Mouse (Mus musculus) heart, embryonic 13.5 days (tissue): Measurements from ENCODE around the gene Phf7. TPM values are rescaled to one million over a fixed set of nuclear protein-coding genes. Genes with fewer than 3 reads are reported as not detected.

Experiments
- ATAC-seq: fragments of 200-750 bp; cut with Nextera tagmentation; 2 replicates; pipeline ENCODE4 v1.8.0; 2017; ENCODE audit warnings: moderate TSS enrichment; ENCODE audit not compliant: insufficient number of reproducible peaks, low FRiP score, low TSS enrichment; ENCODE audit errors: extremely low read depth
- H3K27ac ChIP-seq: fragments of 300-500 bp; sonication (generic); replicated peaks from 2 replicates; pipeline ENCODE4 v1.5.1; 2015; ENCODE audit warnings: moderate library complexity, mild to moderate bottlenecking, inconsistent platforms
- H3K27me3 ChIP-seq: fragments of 300-500 bp; sonication (generic); replicated peaks from 2 replicates; pipeline ENCODE4 v1.6.1; 2015; ENCODE audit warnings: mild to moderate bottlenecking, inconsistent platforms
- H3K36me3 ChIP-seq: fragments of 300-500 bp; sonication (generic); 2 replicates; pipeline ENCODE4 v1.6.1; 2015; ENCODE audit warnings: mild to moderate bottlenecking, inconsistent platforms
- H3K4me1 ChIP-seq: fragments of 300-500 bp; sonication (generic); 2 replicates; pipeline ENCODE4 v1.6.1; 2015; ENCODE audit warnings: inconsistent platforms
- H3K4me2 ChIP-seq: fragments of 300-500 bp; sonication (generic); 2 replicates; pipeline ENCODE4 v1.6.1; 2015; ENCODE audit warnings: inconsistent platforms, mild to moderate bottlenecking, moderate library complexity
- H3K4me3 ChIP-seq: fragments of 300-500 bp; sonication (generic); 2 replicates; pipeline ENCODE4 v1.5.1; 2015; ENCODE audit warnings: moderate library complexity, mild to moderate bottlenecking, inconsistent platforms
- H3K9ac ChIP-seq: fragments of 300-500 bp; sonication (generic); 2 replicates; pipeline ENCODE4 v1.6.1; 2015; ENCODE audit warnings: inconsistent platforms, mild to moderate bottlenecking, moderate library complexity
- H3K9me3 ChIP-seq: fragments of 300-500 bp; sonication (generic); 2 replicates; pipeline ENCODE4 v1.6.1; 2016; ENCODE audit warnings: inconsistent platforms
- WGBS: fragments of 180-500 bp; shearing (Covaris S2); methylation state at CpG from one replicate; pipeline ENCODE4 v1.1.7; 2015; ENCODE audit warnings: mixed read lengths; 5-methylcytosine and 5-hydroxymethylcytosine counted together
- polyA plus RNA-seq: library from polyadenylated mRNA; unstranded; fragments of >200 nt; fragmentation: Nextera tagmentation; extraction: Ambion mirVana; gene quantifications from 2 replicates; pipeline ENCODE4 v1.2.1, GENCODE M21; 2015

The Phf7 gene
- polyA plus RNA-seq, 1 experiment from 2014 or later: 7.8 TPM

DNA sequence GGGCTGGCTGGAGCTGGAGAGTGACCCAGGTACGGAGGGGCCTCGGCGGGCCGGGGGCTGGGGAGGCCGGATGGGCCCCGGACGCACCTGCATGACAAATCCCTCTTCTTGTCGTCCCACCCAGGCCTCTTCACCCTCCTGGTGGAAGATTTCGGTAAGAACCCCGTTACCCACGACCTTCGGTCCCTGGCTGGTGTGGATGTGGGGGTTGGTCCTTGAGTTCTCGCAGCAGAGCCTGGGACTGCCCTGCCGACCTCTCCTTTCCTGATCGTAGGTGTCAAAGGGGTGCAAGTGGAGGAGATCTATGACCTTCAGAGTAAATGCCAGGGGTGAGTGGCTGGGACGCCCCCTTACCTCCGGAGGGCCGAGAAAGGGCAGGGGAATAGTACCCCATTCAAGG is 509 bp upstream of the Phf7 start:
- 2% methylated on average over 15 of the region's 18 CpGs for WGBS
- Histone ChIP-seq H3K9ac (peak overlapping the region; percentile 94), H3K9me3 (no peaks in the 10 kb centered on the region), H3K36me3 (peaks cover 43% of the 10 kb centered on the region), H3K4me2 (peak overlapping the region; percentile 87), H3K4me3 (peak overlapping the region; percentile 71), H3K27me3 (no peaks in the 10 kb centered on the region), H3K27ac (peak overlapping the region; percentile 95), H3K4me1 (peaks cover 27% of the 10 kb centered on the region)
- no peak for ATAC-seq

DNA sequence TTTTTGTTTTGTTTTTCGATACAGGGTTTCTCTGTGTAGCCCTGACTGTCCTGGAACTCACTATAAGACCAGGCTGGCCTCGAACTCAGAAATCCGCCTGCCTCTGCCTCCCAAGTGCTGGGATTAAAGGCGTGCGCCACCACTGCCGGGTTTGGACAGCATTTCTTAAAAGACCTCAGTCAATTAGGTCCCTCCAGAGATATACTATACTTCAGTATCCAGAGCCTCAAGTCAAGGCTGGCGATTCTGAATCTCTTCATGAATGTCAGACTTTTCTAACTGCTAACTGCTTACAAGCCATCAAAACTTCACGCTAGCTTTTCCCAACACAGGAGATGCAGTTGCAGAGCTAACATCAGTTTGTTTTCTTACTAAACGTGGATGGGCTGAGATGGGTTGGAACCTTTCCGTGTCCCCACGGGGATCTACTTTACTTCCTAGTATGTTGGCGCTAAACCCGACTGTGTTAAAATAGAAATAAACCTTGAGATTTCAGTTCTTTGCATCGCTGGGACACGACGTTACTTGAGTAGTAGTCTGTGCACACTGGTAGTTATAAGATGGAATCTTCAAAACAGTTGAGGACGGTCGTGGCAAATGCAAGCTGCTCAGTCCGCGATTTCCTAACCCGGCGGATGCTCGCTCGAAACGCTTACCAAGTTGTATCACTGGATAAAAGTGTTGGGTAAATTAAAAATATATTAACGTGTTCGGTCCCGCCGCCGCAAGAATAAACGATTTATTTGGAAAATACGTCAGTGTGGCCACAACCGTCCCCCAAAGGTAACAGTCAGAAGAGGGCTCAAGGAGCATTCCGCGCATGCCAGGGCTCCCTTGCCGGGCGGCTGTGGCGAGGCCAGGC is 664 bp downstream of the Phf7 start:
- ATAC-seq: peak; percentile 65
- Histone ChIP-seq H3K4me2 (peak overlapping the region; percentile 70), H3K9ac (peak overlapping the region; percentile 89)

DNA sequence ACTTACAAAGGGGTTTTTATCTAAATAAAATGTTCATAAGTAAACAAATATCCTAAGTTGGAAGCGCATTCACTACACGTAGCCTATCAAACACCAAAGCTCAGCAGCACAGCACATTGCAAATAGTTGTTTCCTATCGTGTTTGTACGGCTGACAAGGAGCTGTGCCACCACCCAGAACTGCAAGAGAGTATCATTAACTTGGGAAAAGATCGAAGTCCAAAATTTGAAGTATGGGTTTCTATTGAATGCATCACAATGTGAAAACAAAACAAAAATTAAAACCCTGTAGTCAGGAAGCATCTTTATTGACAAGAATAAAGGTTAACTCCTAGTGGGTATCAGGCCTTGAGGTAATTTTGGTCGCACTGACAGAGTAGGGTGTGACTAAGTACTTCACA is 2.7 kb downstream of the Phf7 start:
- no peak overlapping the region for H3K4me2 ChIP-seq
- peaks cover 38% of the 10 kb centered on the region for H3K4me1 ChIP-seq
- no peak overlapping the region for H3K9ac ChIP-seq
- peaks cover 10% of the 10 kb centered on the region for H3K36me3 ChIP-seq
- ATAC-seq: no peak
- H3K27me3 ChIP-seq: no peaks in the 10 kb centered on the region
- no peaks in the 10 kb centered on the region for H3K9me3 ChIP-seq
- H3K27ac ChIP-seq: no peak overlapping the region
- WGBS: 87% methylated on average over 6 of the region's 6 CpGs
- H3K4me3 ChIP-seq: no peak overlapping the region

More for the DNA sequence above, 664 bp downstream of the Phf7 start:
- H3K27ac ChIP-seq: peak overlapping the region; percentile 95
- H3K4me1 ChIP-seq: peaks cover 38% of the 10 kb centered on the region
- peaks cover 31% of the 10 kb centered on the region for H3K36me3 ChIP-seq
- no peaks in the 10 kb centered on the region for H3K27me3 ChIP-seq
- H3K4me3 ChIP-seq: peak overlapping the region; percentile 71
- 17% methylated on average over 38 of the region's 38 CpGs for WGBS
- H3K9me3 ChIP-seq: no peaks in the 10 kb centered on the region

DNA sequence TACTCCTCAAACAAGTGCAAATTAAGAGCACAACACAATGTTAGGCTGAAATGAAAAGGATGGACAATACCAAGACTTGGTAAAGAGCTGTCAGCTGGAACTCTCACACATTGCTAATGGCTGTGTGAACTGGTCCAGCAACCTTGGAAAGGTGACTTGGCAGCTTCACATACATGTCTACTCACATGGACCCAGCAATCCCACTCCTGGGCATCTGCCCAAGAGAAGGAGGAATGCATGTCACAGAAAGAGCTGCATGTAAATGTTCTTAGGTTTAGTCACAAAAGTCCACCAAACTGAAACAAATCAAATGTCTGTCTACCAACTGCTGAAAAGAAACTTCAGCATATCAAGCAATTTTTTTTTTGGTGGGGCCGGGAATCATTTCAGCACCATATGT is 5.2 kb downstream of the Phf7 start:
- Histone ChIP-seq H3K27ac (peak overlapping the region; percentile 53), H3K4me3 (no peak overlapping the region), H3K4me2 (no peak overlapping the region), H3K27me3 (no peaks in the 10 kb centered on the region), H3K4me1 (peaks cover 27% of the 10 kb centered on the region), H3K36me3 (no peaks in the 10 kb centered on the region), H3K9me3 (no peaks in the 10 kb centered on the region), H3K9ac (0 out of 2 replicates have a peak overlapping the region, but pooled peaks have one; percentile 1)
- 35% methylated on average over 1 of the region's 1 CpGs for WGBS
- ATAC-seq: no peak

DNA sequence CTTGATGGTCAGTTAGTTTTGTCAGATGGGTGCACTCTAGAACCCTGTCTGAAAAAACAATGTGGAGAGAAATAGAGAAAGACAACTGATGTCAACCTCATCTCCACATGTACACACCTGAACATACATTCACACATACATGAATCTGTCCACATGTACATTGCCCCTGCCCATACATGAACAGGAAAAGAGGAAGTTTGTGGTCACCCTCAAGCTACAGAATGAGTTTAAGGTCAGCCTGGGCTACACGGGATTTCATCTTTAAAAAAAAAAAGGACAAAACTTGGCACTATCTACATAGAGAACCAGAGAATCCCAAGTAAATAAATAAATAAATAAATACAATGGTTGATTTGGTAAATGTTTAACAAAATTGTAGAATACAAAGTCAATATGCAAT is 6.3 kb downstream of the Phf7 start:
- Histone ChIP-seq H3K9me3 (no peaks in the 10 kb centered on the region), H3K36me3 (no peaks in the 10 kb centered on the region), H3K9ac (no peak overlapping the region), H3K4me2 (no peak overlapping the region), H3K4me3 (no peak overlapping the region), H3K27ac (no peak overlapping the region), H3K27me3 (no peaks in the 10 kb centered on the region), H3K4me1 (peaks cover 20% of the 10 kb centered on the region)
- 73% methylated on average over 1 of the region's 1 CpGs for WGBS
- no peak for ATAC-seq

DNA sequence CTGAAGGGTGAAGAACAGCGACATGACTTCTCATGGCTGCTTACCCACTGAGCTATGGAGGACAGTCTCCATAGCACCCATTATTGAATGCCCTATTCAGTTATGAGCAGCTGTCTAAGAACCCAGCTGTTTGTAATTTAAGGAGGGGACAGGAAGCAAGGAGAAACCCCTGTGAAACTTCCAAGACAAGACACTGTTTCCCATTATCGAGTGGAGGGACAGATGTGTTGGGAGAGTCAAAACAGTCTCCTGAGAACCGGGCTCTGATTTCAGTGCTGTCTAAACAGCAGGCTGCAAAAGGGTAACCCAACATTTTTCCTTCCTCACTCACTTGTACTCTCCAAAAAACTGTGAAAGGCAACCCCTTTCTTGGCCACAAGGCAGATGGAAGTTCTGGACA is 10.6 kb downstream of the Phf7 start:
- Histone ChIP-seq H3K27me3 (no peaks in the 10 kb centered on the region), H3K9ac (no peak overlapping the region), H3K4me2 (no peak overlapping the region), H3K9me3 (no peaks in the 10 kb centered on the region), H3K4me1 (peaks cover under 1% of the 10 kb centered on the region; the same call in 1 of the 2 replicates), H3K4me3 (no peak overlapping the region), H3K36me3 (peaks cover 2% of the 10 kb centered on the region; the same call in 1 of the 2 replicates), H3K27ac (no peak overlapping the region)
- 70% methylated on average over 3 of the region's 3 CpGs for WGBS
- no peak for ATAC-seq

DNA sequence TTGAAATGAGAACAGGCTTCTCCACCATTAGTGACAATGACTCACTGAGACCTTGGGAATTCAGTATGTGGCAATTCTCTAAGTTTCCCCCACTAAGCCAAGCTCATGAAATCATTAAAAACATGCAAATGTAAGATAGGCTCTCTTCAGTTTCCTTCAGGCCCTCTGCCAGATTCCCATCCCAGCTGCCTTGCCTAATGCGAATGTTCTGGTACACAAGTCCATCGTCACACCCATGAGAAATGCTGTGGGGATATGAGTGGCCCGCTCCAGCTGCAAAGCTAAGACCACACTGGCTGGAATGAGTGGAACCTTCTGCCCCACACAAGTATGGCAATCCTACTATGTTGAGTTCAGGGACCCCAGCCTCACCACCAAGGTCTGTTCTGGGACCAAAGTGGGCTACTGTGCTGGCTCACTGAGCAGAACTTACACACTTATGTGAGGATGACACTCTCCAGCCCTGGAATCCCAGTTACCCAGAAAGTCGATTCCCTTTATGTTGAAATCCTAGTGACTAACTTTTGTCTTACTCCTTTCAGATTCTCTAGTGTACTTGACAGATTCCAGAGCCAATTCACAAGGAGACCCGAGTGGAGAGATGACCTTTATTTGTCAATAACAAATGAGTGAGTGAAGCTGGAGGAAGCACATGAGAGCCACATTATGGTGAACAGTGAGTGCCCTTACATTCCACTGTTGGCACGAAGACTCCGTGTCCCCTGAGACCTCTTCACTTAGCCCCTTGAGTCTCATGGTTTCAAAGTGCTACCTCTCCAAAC is 13.8 kb downstream of the Phf7 start:
- Histone ChIP-seq H3K4me1 (peaks cover 18% of the 10 kb centered on the region), H3K4me2 (no peak overlapping the region), H3K27ac (no peak overlapping the region), H3K9me3 (no peaks in the 10 kb centered on the region), H3K4me3 (no peak overlapping the region), H3K27me3 (no peaks in the 10 kb centered on the region), H3K36me3 (peaks cover 2% of the 10 kb centered on the region; the same call in 1 of the 2 replicates), H3K9ac (no peak overlapping the region)
- no peak for ATAC-seq
- 73% methylated on average over 7 of the region's 7 CpGs for WGBS

DNA sequence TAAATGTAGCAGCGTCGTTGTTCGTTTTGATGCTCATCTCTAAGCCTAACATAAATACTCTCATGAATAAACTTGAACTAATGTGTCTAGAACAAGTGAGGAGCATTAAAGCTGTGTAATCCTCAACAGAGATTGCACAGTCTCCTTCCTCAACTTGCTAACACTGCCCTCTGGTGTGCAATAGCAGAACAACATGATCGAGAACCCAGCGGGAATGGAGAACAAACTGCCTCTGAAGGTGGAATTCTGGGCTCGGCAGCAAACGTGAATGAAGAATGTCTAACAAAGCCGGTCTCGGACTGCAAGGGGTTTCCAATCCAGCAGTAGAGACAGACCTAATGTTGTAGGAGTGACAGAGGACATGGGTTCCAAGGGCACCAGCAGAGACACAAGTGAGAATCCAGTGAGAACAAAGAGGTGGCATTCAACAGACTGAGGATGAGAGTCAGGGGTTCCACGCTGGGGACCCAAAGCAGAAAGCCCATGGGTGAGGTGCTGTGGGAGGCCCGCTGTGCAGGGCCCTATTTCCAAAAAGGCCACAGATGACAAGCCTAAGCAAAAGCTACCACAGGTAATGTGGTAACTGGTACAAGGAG is 17.0 kb downstream of the Phf7 start:
- no peak overlapping the region for H3K27ac ChIP-seq
- WGBS: 11% methylated on average over 11 of the region's 11 CpGs
- H3K4me2 ChIP-seq: peak overlapping the region; percentile 11; the same call in 1 of the 2 replicates
- peaks cover 2% of the 10 kb centered on the region; the same call in 1 of the 2 replicates for H3K36me3 ChIP-seq
- H3K4me3 ChIP-seq: no peak overlapping the region
- peak; percentile 23; the same call in 1 of the 2 replicates for ATAC-seq
- no peaks in the 10 kb centered on the region for H3K27me3 ChIP-seq
- peak overlapping the region; percentile 61; the same call in 1 of the 2 replicates for H3K9ac ChIP-seq
- H3K9me3 ChIP-seq: no peaks in the 10 kb centered on the region
- H3K4me1 ChIP-seq: peaks cover 44% of the 10 kb centered on the region

DNA sequence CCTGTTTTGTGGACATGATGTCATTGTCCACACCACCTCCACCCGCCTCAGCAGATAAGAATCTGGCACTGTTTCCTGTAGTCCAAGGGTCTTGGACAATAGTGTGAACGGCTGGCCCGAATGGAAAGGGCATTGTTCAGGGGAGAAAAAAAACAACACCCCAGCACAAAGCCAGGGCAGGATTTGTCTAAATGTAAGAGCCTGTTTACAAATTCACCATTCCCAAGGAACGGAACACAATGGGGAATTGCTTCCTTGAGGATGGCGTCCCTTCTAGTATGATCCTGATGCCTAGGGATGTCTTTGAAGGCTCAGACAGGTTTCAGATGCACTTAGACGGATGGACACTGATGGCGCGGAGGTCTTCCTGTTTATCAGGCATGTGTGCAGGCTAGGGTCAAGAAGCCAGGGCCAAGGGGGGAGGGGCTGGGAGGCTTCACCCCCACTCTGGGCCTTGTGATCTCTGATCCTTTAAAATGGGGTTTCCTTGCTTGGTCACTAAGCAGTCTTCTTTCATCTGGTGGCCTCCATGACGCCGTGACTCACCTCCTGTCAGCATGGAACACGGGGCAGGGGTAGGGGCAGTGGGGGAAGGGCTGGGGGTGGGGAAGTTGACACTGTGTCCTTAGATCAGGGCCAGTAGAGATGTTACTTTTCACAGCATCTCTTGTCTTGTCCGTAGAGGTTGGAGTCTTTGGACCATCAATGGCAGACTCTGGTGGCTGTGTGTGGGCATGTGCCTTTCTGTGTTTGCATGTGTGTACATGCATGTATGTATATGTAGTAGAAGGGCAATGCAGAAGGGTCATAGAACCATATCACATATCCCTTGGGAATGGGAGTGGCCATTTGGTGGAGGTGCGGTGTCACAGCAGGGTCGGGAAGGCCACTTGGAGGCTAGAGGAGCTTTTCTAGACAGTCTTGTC is 17.8 kb downstream of the Phf7 start:
- no peak for ATAC-seq
- no peaks in the 10 kb centered on the region for H3K27me3 ChIP-seq
- no peak overlapping the region for H3K4me3 ChIP-seq
- no peaks in the 10 kb centered on the region for H3K9me3 ChIP-seq
- no peak overlapping the region for H3K4me2 ChIP-seq
- H3K9ac ChIP-seq: no peak overlapping the region
- peaks cover 52% of the 10 kb centered on the region for H3K4me1 ChIP-seq
- WGBS: 64% methylated on average over 14 of the region's 14 CpGs
- no peaks in the 10 kb centered on the region; the same call in 1 of the 2 replicates for H3K36me3 ChIP-seq
- H3K27ac ChIP-seq: peak overlapping the region; percentile 1; the same call in 1 of the 2 replicates

DNA sequence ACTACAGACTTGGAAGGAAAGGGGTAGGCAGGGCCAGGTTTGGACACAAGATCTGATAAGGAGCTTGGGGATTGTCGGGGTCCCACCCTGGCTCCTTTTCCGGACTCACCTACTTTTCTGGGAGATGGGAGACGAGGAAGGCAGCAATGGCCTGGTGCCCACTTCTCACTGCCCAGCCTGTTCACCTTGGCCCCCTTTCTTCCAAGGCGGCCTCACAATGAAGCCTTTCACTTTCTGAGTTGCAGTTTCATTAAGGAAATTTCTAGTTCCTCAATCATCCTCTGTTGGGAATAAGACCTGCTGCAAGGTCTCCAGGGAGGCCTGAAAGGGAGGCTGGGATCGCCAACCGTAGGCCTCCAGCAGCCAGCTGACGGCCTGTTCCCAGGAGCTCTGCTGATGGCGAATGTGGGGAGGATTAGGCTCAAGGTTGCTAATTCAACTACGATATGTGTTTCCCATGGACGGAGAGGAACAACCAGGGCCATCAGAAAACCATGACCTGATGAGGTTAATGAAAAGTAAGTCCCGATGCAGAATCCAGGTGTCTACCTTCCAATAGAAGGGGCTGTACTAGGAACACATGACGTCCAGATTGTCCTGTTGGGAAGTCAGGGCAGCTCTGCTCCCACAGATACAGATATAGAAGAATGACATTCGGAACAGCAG is 18.6 kb downstream of the Phf7 start:
- Histone ChIP-seq H3K4me1 (peaks cover 60% of the 10 kb centered on the region), H3K27me3 (no peaks in the 10 kb centered on the region), H3K4me3 (no peak overlapping the region), H3K9me3 (no peaks in the 10 kb centered on the region), H3K27ac (peak overlapping the region; percentile 46; the same call in 1 of the 2 replicates), H3K4me2 (no peak overlapping the region), H3K36me3 (no peaks in the 10 kb centered on the region; the same call in 1 of the 2 replicates), H3K9ac (no peak overlapping the region)
- no peak for ATAC-seq
- 68% methylated on average over 13 of the region's 13 CpGs for WGBS
